Mouse (Mus musculus) lung, postnatal 0 days (tissue): Measurements from ENCODE around the gene Pkn1. TPM values are rescaled to one million over a fixed set of nuclear protein-coding genes. Genes with fewer than 3 reads are reported as not detected.

Source experiments
- ATAC-seq: fragments of 200-750 bp; cut with Nextera tagmentation; 2 replicates; pipeline ENCODE4 v1.8.0; 2017; ENCODE audit warnings: moderate library complexity
- DNase-seq: peaks from one replicate; pipeline ENCODE4 v3.0.0-alpha.2; 2016; ENCODE audit warnings: low spot score
- H3K27ac ChIP-seq: fragments of 300-500 bp; sonication (generic); 2 replicates; pipeline ENCODE4 v1.5.1; 2014; ENCODE audit warnings: antibody characterized with exemption, mild to moderate bottlenecking, low read length, mixed read lengths
- H3K27me3 ChIP-seq: fragments of 300-500 bp; sonication (generic); replicated peaks from 2 replicates; pipeline ENCODE4 v1.6.1; 2014; ENCODE audit warnings: low read length, mixed read lengths; ENCODE audit not compliant: insufficient read depth
- H3K36me3 ChIP-seq: fragments of 300-500 bp; sonication (generic); 2 replicates; pipeline ENCODE4 v1.6.1; 2014; ENCODE audit warnings: low read length, mixed read lengths; ENCODE audit not compliant: insufficient read depth
- H3K4me1 ChIP-seq: fragments of 300-500 bp; sonication (generic); 2 replicates; pipeline ENCODE4 v1.6.1; 2014; ENCODE audit warnings: antibody characterized with exemption, low read depth, low read length, mixed read lengths; ENCODE audit not compliant: insufficient read depth
- H3K4me2 ChIP-seq: fragments of 300-500 bp; sonication (generic); replicated peaks from 2 replicates; pipeline ENCODE4 v1.6.1; 2014; ENCODE audit warnings: low read depth, mild to moderate bottlenecking, low read length, moderate library complexity, mixed read lengths
- H3K4me3 ChIP-seq: fragments of 300-500 bp; sonication (generic); 2 replicates; pipeline ENCODE4 v1.5.1; 2014; ENCODE audit warnings: low read depth, low read length
- H3K9ac ChIP-seq: fragments of 300-500 bp; sonication (generic); replicated peaks from 2 replicates; pipeline ENCODE4 v1.6.1; 2014; ENCODE audit warnings: low read depth, mild to moderate bottlenecking
- H3K9me3 ChIP-seq: fragments of 300-500 bp; sonication (generic); 2 replicates; pipeline ENCODE4 v1.6.1; 2016; ENCODE audit warnings: low read length, mixed read lengths
- CTCF ChIP-seq: IDR thresholded peaks from 2 replicates; pipeline ENCODE4 v1.5.1; 2016; ENCODE audit warnings: antibody characterized with exemption, mild to moderate bottlenecking
- EP300 ChIP-seq: IDR thresholded peaks from 2 replicates; pipeline ENCODE4 v1.6.1; 2016; ENCODE audit warnings: antibody characterized with exemption, mild to moderate bottlenecking, control low read depth
- WGBS: fragments of 180-500 bp; shearing (Covaris S2); extraction: QIAGEN DNeasy Blood & Tissue Kit; methylation state at CpG from one replicate; pipeline ENCODE4 v1.1.7; 2014; 5-methylcytosine and 5-hydroxymethylcytosine counted together
- polyA plus RNA-seq: library from polyadenylated mRNA; unstranded; fragments of >200 nt; fragmentation: Nextera tagmentation; extraction: Ambion mirVana; gene quantifications from 2 replicates; pipeline ENCODE4 v1.2.1, GENCODE M21; 2015

Gene Pkn1
- polyA plus RNA-seq, 1 experiment from 2014 or later: 32.2 TPM

GRCm38 (mm10) chr8:83737852-83738562 is 39.0 kb upstream of the Pkn1 start:
- peak; percentile 75 for DNase-seq
- peak; percentile 46 for ATAC-seq
- H3K4me1 ChIP-seq: peaks cover 3% of the 10 kb centered on the region; the same call in 1 of the 2 replicates
- peak overlapping the region; percentile 86 for H3K4me2 ChIP-seq
- peaks cover 10% of the 10 kb centered on the region; the same call in 1 of the 2 replicates for H3K36me3 ChIP-seq
- WGBS: 52% methylated on average over 4 of the region's 4 CpGs
- no peaks in the 10 kb centered on the region for H3K9me3 ChIP-seq
- peak overlapping the region; percentile 13 for H3K9ac ChIP-seq
- H3K4me3 ChIP-seq: peak overlapping the region; percentile 67
- peak overlapping the region; percentile 71 for H3K27ac ChIP-seq
- TF ChIP-seq CTCF (no peak), EP300 (peak; percentile 53)
- H3K27me3 ChIP-seq: no peaks in the 10 kb centered on the region

DNA sequence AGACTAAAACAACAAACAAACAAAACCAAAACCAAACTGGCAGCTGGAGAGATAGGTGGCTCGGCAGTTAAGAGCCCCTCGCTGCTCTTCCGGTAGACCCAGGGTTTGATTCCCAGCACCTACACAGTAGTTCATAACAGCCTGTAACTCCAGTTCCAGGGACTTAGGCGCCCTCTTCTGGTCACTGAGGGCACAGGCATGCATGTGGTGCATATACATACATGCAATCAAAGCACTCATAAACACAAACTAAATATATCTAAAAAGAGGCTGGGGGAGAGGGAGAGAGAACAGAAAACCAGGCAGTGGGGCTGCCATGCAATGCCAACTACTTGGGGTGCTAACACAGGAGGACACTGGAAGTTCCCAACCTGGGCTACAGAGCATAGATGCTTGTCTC is 38.4 kb upstream of the Pkn1 start:
- no peak for DNase-seq
- ATAC-seq: no peak
- Histone ChIP-seq H3K4me1 (peaks cover 3% of the 10 kb centered on the region; the same call in 1 of the 2 replicates), H3K9ac (no peak overlapping the region), H3K9me3 (no peaks in the 10 kb centered on the region), H3K4me2 (peak overlapping the region; percentile 86), H3K27me3 (no peaks in the 10 kb centered on the region), H3K4me3 (peak overlapping the region; percentile 67; the same call in 1 of the 2 replicates), H3K27ac (0 out of 2 replicates have a peak overlapping the region, but pooled peaks have one; percentile 71), H3K36me3 (peaks cover 10% of the 10 kb centered on the region; the same call in 1 of the 2 replicates)
- TF ChIP-seq CTCF (peak; percentile 46), EP300 (no peak)
- WGBS: 92% methylated on average over 4 of the region's 4 CpGs

DNA sequence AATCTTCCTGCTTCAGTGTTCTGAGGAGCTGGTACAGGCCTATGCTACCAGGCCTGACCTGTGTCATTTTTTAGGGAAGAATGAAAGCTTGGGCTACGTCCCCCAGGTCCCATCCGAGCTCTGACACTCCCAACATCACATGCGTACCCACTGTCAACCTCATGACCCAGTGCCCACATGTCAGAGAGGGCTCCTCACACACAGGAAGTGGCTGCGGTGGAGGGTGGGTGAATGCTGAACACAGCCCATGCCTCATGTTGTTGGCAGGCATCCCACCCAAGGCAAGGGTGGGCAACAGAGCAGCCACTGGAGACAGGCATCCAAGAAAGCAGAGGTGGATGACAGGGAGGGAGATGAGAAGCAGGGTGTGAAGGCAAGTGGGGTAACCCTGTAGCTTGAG is 37.7 kb upstream of the Pkn1 start:
- Histone ChIP-seq H3K27ac (no peak overlapping the region), H3K27me3 (no peaks in the 10 kb centered on the region), H3K4me3 (no peak overlapping the region), H3K4me1 (peaks cover 3% of the 10 kb centered on the region; the same call in 1 of the 2 replicates), H3K36me3 (peaks cover 13% of the 10 kb centered on the region; the same call in 1 of the 2 replicates), H3K4me2 (peak overlapping the region; percentile 86), H3K9me3 (no peaks in the 10 kb centered on the region), H3K9ac (no peak overlapping the region)
- 66% methylated on average over 4 of the region's 4 CpGs for WGBS
- ATAC-seq (no peak), DNase-seq (no peak)
- TF ChIP-seq CTCF (no peak), EP300 (no peak)

GRCm38 (mm10) chr8:83732919-83733318 is 33.9 kb upstream of the Pkn1 start:
- WGBS: 60% methylated on average over 6 of the region's 6 CpGs
- peaks cover 43% of the 10 kb centered on the region; the same call in 1 of the 2 replicates for H3K36me3 ChIP-seq
- no peak overlapping the region for H3K27ac ChIP-seq
- no peaks in the 10 kb centered on the region for H3K27me3 ChIP-seq
- TF ChIP-seq EP300 (no peak), CTCF (no peak)
- no peaks in the 10 kb centered on the region for H3K9me3 ChIP-seq
- no peak overlapping the region for H3K4me3 ChIP-seq
- H3K9ac ChIP-seq: no peak overlapping the region
- H3K4me2 ChIP-seq: no peak overlapping the region
- H3K4me1 ChIP-seq: no peaks in the 10 kb centered on the region
- ATAC-seq (no peak), DNase-seq (no peak)

DNA sequence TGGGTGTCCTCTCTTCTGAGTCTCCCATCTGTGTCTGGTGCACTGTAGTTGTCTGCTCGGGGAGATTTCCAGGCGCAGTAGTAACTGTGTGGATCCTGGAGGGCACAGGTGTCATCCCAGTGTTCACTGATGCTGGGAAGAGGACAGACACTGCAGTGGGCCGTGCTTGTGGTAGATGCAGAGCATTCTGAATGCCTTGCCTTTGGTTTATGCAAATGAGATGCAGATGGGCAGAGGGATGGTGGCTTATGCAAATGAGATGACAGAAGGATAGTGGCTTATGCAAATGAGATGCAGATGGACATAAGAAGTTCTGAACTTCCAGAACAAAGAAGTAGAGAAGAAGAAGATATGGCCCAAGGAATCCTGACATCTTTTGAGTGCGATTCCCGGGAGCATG is 32.9 kb upstream of the Pkn1 start:
- no peak for TF ChIP-seq CTCF
- TF ChIP-seq EP300: no peak
- H3K36me3 ChIP-seq: peaks cover 45% of the 10 kb centered on the region; the same call in 1 of the 2 replicates
- H3K9me3 ChIP-seq: no peaks in the 10 kb centered on the region
- no peak overlapping the region for H3K9ac ChIP-seq
- 74% methylated on average over 5 of the region's 5 CpGs for WGBS
- H3K4me2 ChIP-seq: no peak overlapping the region
- H3K27ac ChIP-seq: no peak overlapping the region
- DNase-seq (no peak), ATAC-seq (no peak)
- no peaks in the 10 kb centered on the region for H3K4me1 ChIP-seq
- H3K27me3 ChIP-seq: no peaks in the 10 kb centered on the region
- no peak overlapping the region for H3K4me3 ChIP-seq

DNA sequence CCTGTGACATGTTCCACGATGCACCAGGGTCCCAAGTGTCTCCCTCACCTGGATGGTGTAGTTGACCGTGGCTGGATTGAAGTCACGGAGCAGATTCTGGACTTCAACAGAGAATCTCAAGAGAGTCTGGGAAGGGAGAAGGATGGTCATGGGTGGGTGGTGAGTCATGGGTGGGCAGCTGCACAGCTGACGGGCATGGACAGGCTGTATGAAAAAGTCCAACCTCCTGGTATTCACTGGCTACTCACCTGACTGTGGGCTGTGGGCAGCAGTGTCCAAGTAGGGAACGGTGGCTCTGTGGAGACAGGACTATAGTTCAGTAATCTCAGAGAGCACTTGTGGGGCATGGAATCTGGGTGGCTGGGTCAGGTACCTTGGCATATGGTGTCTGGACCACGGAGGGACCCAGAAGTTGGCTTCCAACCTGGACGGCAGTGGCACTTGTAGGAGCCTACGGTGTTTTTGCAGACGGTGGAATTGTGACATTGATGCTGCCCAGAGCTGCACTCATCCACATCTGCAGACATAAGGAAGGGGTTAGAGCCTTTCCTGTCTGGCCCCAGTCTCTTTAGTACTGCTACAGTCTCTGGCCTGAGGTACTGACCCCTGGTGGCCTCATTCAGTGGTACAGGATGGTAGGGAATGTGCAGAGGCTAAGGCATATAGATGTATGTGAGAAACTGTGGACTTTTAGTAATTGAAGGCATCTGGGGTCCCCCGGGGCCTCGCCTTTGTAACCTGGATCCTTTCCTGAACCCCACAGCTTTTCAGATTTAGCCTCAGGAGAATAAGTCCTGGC is 30.2 kb upstream of the Pkn1 start:
- no peak overlapping the region for H3K4me3 ChIP-seq
- H3K27me3 ChIP-seq: no peaks in the 10 kb centered on the region
- no peak overlapping the region for H3K9ac ChIP-seq
- H3K36me3 ChIP-seq: peaks cover 61% of the 10 kb centered on the region
- H3K27ac ChIP-seq: no peak overlapping the region
- DNase-seq (peak; percentile 53), ATAC-seq (0 out of 2 replicates have a peak, but pooled peaks have one; percentile 27)
- H3K4me1 ChIP-seq: no peaks in the 10 kb centered on the region
- no peak overlapping the region for H3K4me2 ChIP-seq
- WGBS: 79% methylated on average over 11 of the region's 11 CpGs
- no peaks in the 10 kb centered on the region for H3K9me3 ChIP-seq
- TF ChIP-seq EP300 (no peak), CTCF (peak; percentile 79)
